Mouse (Mus musculus) cerebellum, adult 2 months (tissue): ENCODE results near the gene Nradd.

Source experiments
- CTCF ChIP-seq: fragments of 200-500 bp; IDR thresholded peaks from 2 replicates; pipeline ENCODE4 v1.5.1; 2011; ENCODE audit warnings: low read depth, mild to moderate bottlenecking, control low read depth, low read length, moderate library complexity, borderline replicate concordance; ENCODE audit not compliant: insufficient read depth
- POLR2A ChIP-seq: fragments of 200-500 bp; IDR thresholded peaks from 2 replicates; pipeline ENCODE4 v1.6.1; 2011; ENCODE audit warnings: low read length, control low read depth, borderline replicate concordance; ENCODE audit not compliant: insufficient read depth

- no peak for TF ChIP-seq CTCF
- no peak for TF ChIP-seq POLR2A
These were observed 1.5 kb downstream of the Nradd start for GRCm38 (mm10) chr9:110622621-110623219.
